Mouse (Mus musculus) embryo, embryonic 10.5 days (tissue): ENCODE measurements at regions not wholly inside any gene's neighbourhood (a gene's known extent, or its start where the extent isn't known, plus 50 kb on each side); places are given as distances from the start of the nearest gene placed in this dataset.
A peak's percentile ranks its signal among the peaks of the same experiment; 100 is the strongest.

Experiments
- DNase-seq: peaks from one replicate; pipeline ENCODE4 v3.0.0-alpha.2; 2015; ENCODE audit warnings: low spot score

GRCm38 (mm10) chr13:86274926-86275622, 228.4 kb upstream of the Cox7c start:
- DNase-seq, result no peak

- no peak for DNase-seq
These were observed 191.3 kb upstream of the Cox7c start for GRCm38 (mm10) chr13:86238054-86238453.

GRCm38 (mm10) chr13:86205641-86206040, 158.9 kb upstream of the Cox7c start:
- DNase-seq, result peak; percentile 2

- DNase-seq, result no peak
These were observed 133.8 kb upstream of the Cox7c start for GRCm38 (mm10) chr13:86180496-86180895.

- no peak for DNase-seq
These were observed 100.6 kb upstream of the Cox7c start for GRCm38 (mm10) chr13:86147331-86147730.

- DNase-seq, result no peak
These were observed 64.8 kb upstream of the Cox7c start for GRCm38 (mm10) chr13:86111372-86112094.

- no peak for DNase-seq
These were observed 55.5 kb upstream of the Cox7c start for GRCm38 (mm10) chr13:86102212-86102611.

GRCm38 (mm10) chr13:86097836-86098235, 51.1 kb upstream of the Cox7c start:
- no peak for DNase-seq

- no peak for DNase-seq
These were observed 50.6 kb upstream of the Cox7c start for GRCm38 (mm10) chr13:86097291-86097690.
